Mouse (Mus musculus): Measurements from ENCODE around the gene Tmem41b. TPM values are rescaled to one million over a fixed set of nuclear protein-coding genes. Genes with fewer than 3 reads are reported as not detected.

The Tmem41b gene
- polyA plus RNA-seq, 2 experiments: 59.0 to 72.4 TPM

- no peak overlapping the region for H3K27ac ChIP-seq (replicated peaks; ENCODE audit: low read depth, low read length)
- H3K36me3 ChIP-seq (ENCODE audit: control insufficient read depth, insufficient read depth, low read length): no peaks in the 10 kb centered on the region
- TF ChIP-seq POLR2A (IDR thresholded peaks at IDR 0.05; ENCODE audit: borderline replicate concordance, extremely low read depth, insufficient read depth, insufficient read length): no peak
- H3K27me3 ChIP-seq (ENCODE audit: control insufficient read depth, insufficient read depth, low read length): no peaks in the 10 kb centered on the region
- no peaks in the 10 kb centered on the region for H3K9me3 ChIP-seq (ENCODE audit: control insufficient read depth, low read length)
- 94% methylated on average over 4 of the region's 4 CpGs for WGBS
- peaks cover 33% of the 10 kb centered on the region for H3K4me1 ChIP-seq (ENCODE audit: control insufficient read depth, insufficient read depth, low read length)
- no peak overlapping the region for H3K9ac ChIP-seq (ENCODE audit: low read depth, low read length, severe bottlenecking)
- H3K4me3 ChIP-seq (replicated peaks; ENCODE audit: low read length): no peak overlapping the region
- DNase-seq (ENCODE audit: low spot score) (no peak), ATAC-seq (ENCODE audit: low FRiP score, low read depth) (no peak)
- no peak overlapping the region for H3K4me2 ChIP-seq (replicated peaks; ENCODE audit: low read depth, low read length, severe bottlenecking)
Observed at GRCm38 (mm10) chr7:109963707-109964106, 23.0 kb downstream of the Tmem41b start.

GRCm38 (mm10) chr7:109962596-109962995 is 24.1 kb downstream of the Tmem41b start:
- TF ChIP-seq POLR2A (IDR thresholded peaks at IDR 0.05; ENCODE audit: borderline replicate concordance, extremely low read depth, insufficient read depth, insufficient read length): no peak
- WGBS: 53% methylated on average over 4 of the region's 4 CpGs
- ATAC-seq (ENCODE audit: low FRiP score, low read depth): no peak
- Histone ChIP-seq H3K4me2 (replicated peaks; ENCODE audit: low read depth, low read length, severe bottlenecking) (no peak overlapping the region), H3K27me3 (ENCODE audit: control insufficient read depth, insufficient read depth, low read length) (no peaks in the 10 kb centered on the region), H3K27ac (replicated peaks; ENCODE audit: low read depth, low read length) (peak overlapping the region; percentile 50; the same call in 1 of the 2 replicates), H3K4me3 (replicated peaks; ENCODE audit: low read length) (no peak overlapping the region), H3K9ac (ENCODE audit: low read depth, low read length, severe bottlenecking) (no peak overlapping the region), H3K4me1 (ENCODE audit: control insufficient read depth, insufficient read depth, low read length) (peaks cover 35% of the 10 kb centered on the region), H3K9me3 (ENCODE audit: control insufficient read depth, low read length) (no peaks in the 10 kb centered on the region), H3K36me3 (ENCODE audit: control insufficient read depth, insufficient read depth, low read length) (no peaks in the 10 kb centered on the region)
- peak; percentile 53 for DNase-seq (ENCODE audit: low spot score)

GRCm38 (mm10) chr7:109961570-109961969 is 25.2 kb downstream of the Tmem41b start:
- Histone ChIP-seq H3K27me3 (ENCODE audit: control insufficient read depth, insufficient read depth, low read length) (no peaks in the 10 kb centered on the region), H3K9ac (ENCODE audit: low read depth, low read length, severe bottlenecking) (no peak overlapping the region), H3K4me1 (ENCODE audit: control insufficient read depth, insufficient read depth, low read length) (peaks cover 39% of the 10 kb centered on the region), H3K9me3 (ENCODE audit: control insufficient read depth, low read length) (no peaks in the 10 kb centered on the region), H3K36me3 (ENCODE audit: control insufficient read depth, insufficient read depth, low read length) (no peaks in the 10 kb centered on the region), H3K4me3 (replicated peaks; ENCODE audit: low read length) (no peak overlapping the region), H3K4me2 (replicated peaks; ENCODE audit: low read depth, low read length, severe bottlenecking) (no peak overlapping the region), H3K27ac (replicated peaks; ENCODE audit: low read depth, low read length) (no peak overlapping the region)
- DNase-seq (ENCODE audit: low spot score) (no peak), ATAC-seq (ENCODE audit: low FRiP score, low read depth) (no peak)
- TF ChIP-seq POLR2A (IDR thresholded peaks at IDR 0.05; ENCODE audit: borderline replicate concordance, extremely low read depth, insufficient read depth, insufficient read length): no peak
- WGBS: 53% methylated on average over 2 of the region's 2 CpGs

- DNase-seq (ENCODE audit: low spot score) (no peak), ATAC-seq (ENCODE audit: low FRiP score, low read depth) (no peak; the same call in 1 of the 2 replicates)
- peak overlapping the region; percentile 91 for H3K9ac ChIP-seq (ENCODE audit: low read depth, low read length, severe bottlenecking)
- peak overlapping the region; percentile 70 for H3K4me3 ChIP-seq (replicated peaks; ENCODE audit: low read length)
- H3K9me3 ChIP-seq (ENCODE audit: control insufficient read depth, low read length): no peaks in the 10 kb centered on the region
- H3K27me3 ChIP-seq (ENCODE audit: control insufficient read depth, insufficient read depth, low read length): no peaks in the 10 kb centered on the region
- peak overlapping the region; percentile 88 for H3K27ac ChIP-seq (replicated peaks; ENCODE audit: low read depth, low read length)
- H3K4me1 ChIP-seq (ENCODE audit: control insufficient read depth, insufficient read depth, low read length): peaks cover 41% of the 10 kb centered on the region
- WGBS: 10% methylated on average over 13 of the region's 13 CpGs
- no peak for TF ChIP-seq POLR2A (IDR thresholded peaks at IDR 0.05; ENCODE audit: borderline replicate concordance, extremely low read depth, insufficient read depth, insufficient read length)
- peak overlapping the region; percentile 91 for H3K4me2 ChIP-seq (replicated peaks; ENCODE audit: low read depth, low read length, severe bottlenecking)
- no peaks in the 10 kb centered on the region for H3K36me3 ChIP-seq (ENCODE audit: control insufficient read depth, insufficient read depth, low read length)
Observed at GRCm38 (mm10) chr7:109960613-109961154, 26.0 kb downstream of the Tmem41b start.

- peak within 1 kb of the TSS; percentile 91 for H3K9ac ChIP-seq (ENCODE audit: low read depth, low read length, severe bottlenecking)
- WGBS: under 1% methylated on average over 65 of the region's 107 CpGs
- H3K4me1 ChIP-seq (ENCODE audit: control insufficient read depth, insufficient read depth, low read length): peaks cover 45% of the 10 kb centered on the region
- H3K4me2 ChIP-seq (replicated peaks; ENCODE audit: low read depth, low read length, severe bottlenecking): peak within 1 kb of the TSS; percentile 91
- H3K36me3 ChIP-seq (ENCODE audit: control insufficient read depth, insufficient read depth, low read length): no peaks in the 10 kb centered on the region
- no peaks in the 10 kb centered on the region for H3K9me3 ChIP-seq (ENCODE audit: control insufficient read depth, low read length)
- H3K4me3 ChIP-seq (replicated peaks; ENCODE audit: low read length): peak within 1 kb of the TSS; percentile 70
- ATAC-seq (ENCODE audit: low FRiP score, low read depth) (peak; percentile 92), DNase-seq (ENCODE audit: low spot score) (peak; percentile 77)
- no peaks in the 10 kb centered on the region for H3K27me3 ChIP-seq (ENCODE audit: control insufficient read depth, insufficient read depth, low read length)
- TF ChIP-seq POLR2A (IDR thresholded peaks at IDR 0.05; ENCODE audit: borderline replicate concordance, extremely low read depth, insufficient read depth, insufficient read length): no peak
- peak within 1 kb of the TSS; percentile 88 for H3K27ac ChIP-seq (replicated peaks; ENCODE audit: low read depth, low read length)
Observed at GRCm38 (mm10) chr7:109959716-109960612, 26.8 kb downstream of the Tmem41b start, which contains the start of gene Dennd5a. TSS of gene Dennd5a (minus strand) at chr7:109960470.

Data from limb, embryonic 14.5 days (tissue).